Mouse (Mus musculus) limb, embryonic 14.5 days (tissue): ENCODE measurements around the gene Dennd6b. TPM values are rescaled to one million over a fixed set of nuclear protein-coding genes. Genes with fewer than 3 reads are reported as not detected.

ENCODE experiments used
- ATAC-seq: fragments of 200-750 bp; cut with Nextera tagmentation; 2 replicates; pipeline ENCODE4 v1.8.0; 2017; ENCODE audit warnings: low read depth, moderate number of reproducible peaks, moderate TSS enrichment; ENCODE audit not compliant: low FRiP score
- DNase-seq: peaks from one replicate; pipeline ENCODE4 v3.0.0-alpha.2; 2015; ENCODE audit warnings: low spot score
- H3K27ac ChIP-seq: fragments of 300-500 bp; sonication (generic); replicated peaks from 2 replicates; pipeline ENCODE4 v1.5.1; 2014; ENCODE audit warnings: low read depth, mild to moderate bottlenecking, low read length, moderate library complexity, mixed read lengths
- H3K27me3 ChIP-seq: fragments of 300-500 bp; sonication (generic); 2 replicates; pipeline ENCODE4 v1.6.1; 2014; ENCODE audit warnings: low read length, mixed read lengths; ENCODE audit not compliant: control insufficient read depth, insufficient read depth
- H3K36me3 ChIP-seq: fragments of 300-500 bp; sonication (generic); 2 replicates; pipeline ENCODE4 v1.6.1; 2014; ENCODE audit warnings: mild to moderate bottlenecking, low read length, moderate library complexity, mixed read lengths; ENCODE audit not compliant: control insufficient read depth, insufficient read depth
- H3K4me1 ChIP-seq: fragments of 300-500 bp; sonication (generic); 2 replicates; pipeline ENCODE4 v1.6.1; 2014; ENCODE audit warnings: antibody characterized with exemption, low read length, mixed read lengths; ENCODE audit not compliant: control insufficient read depth, insufficient read depth
- H3K4me2 ChIP-seq: fragments of 300-500 bp; sonication (generic); replicated peaks from 2 replicates; pipeline ENCODE4 v1.6.1; 2014; ENCODE audit warnings: low read depth, mild to moderate bottlenecking, low read length, moderate library complexity; ENCODE audit not compliant: severe bottlenecking
- H3K4me3 ChIP-seq: fragments of 300-500 bp; sonication (generic); replicated peaks from 2 replicates; pipeline ENCODE4 v1.5.1; 2014; ENCODE audit warnings: low read length
- H3K9ac ChIP-seq: fragments of 300-500 bp; sonication (generic); 2 replicates; pipeline ENCODE4 v1.6.1; 2014; ENCODE audit warnings: mild to moderate bottlenecking, low read depth, low read length, moderate library complexity; ENCODE audit not compliant: severe bottlenecking
- H3K9me3 ChIP-seq: fragments of 300-500 bp; sonication (generic); 2 replicates; pipeline ENCODE4 v1.6.1; 2016; ENCODE audit warnings: low read length; ENCODE audit not compliant: control insufficient read depth
- POLR2A ChIP-seq: fragments of 200-500 bp; IDR thresholded peaks from 2 replicates; pipeline ENCODE4 v1.8.0; 2012; ENCODE audit warnings: inconsistent platforms, mild to moderate bottlenecking, moderate library complexity, borderline replicate concordance; ENCODE audit not compliant: insufficient read depth, insufficient read length; ENCODE audit errors: extremely low read depth
- WGBS: fragments of 180-500 bp; shearing (Covaris S2); extraction: QIAGEN DNeasy Blood & Tissue Kit; methylation state at CpG from one replicate; pipeline ENCODE4 v1.1.7; 2014; 5-methylcytosine and 5-hydroxymethylcytosine counted together
- polyA plus RNA-seq, 2 experiments: library from polyadenylated mRNA; depleted of rRNA in 1 of 2; stranded (reverse) in 1 of 2; unstranded in 1 of 2; fragments of >200 nt; fragmentation: Nextera tagmentation in 1 of 2; extraction: Ambion mirVana in 1 of 2; gene quantifications; 2 replicates each; pipeline versions ENCODE4 v1.2.1 to v1.2.3; 2012 to 2014

Gene Dennd6b
- polyA plus RNA-seq, 2 experiments = 12.7 to 39.2 TPM

- ATAC-seq (peak; percentile 12; the same call in 1 of the 2 replicates), DNase-seq (no peak)
- Histone ChIP-seq H3K4me2 (peak overlapping the region; percentile 94), H3K9me3 (no peaks in the 10 kb centered on the region), H3K4me1 (peaks cover 88% of the 10 kb centered on the region), H3K27me3 (no peaks in the 10 kb centered on the region), H3K9ac (peak overlapping the region; percentile 72), H3K36me3 (0 out of 2 replicates have a peak, but pooled peaks cover 2% of the 10 kb centered on the region), H3K27ac (no peak overlapping the region), H3K4me3 (peak overlapping the region; percentile 60)
- 1% methylated on average over 12 of the region's 15 CpGs for WGBS
- TF ChIP-seq POLR2A = no peak
Observed at GRCm38 (mm10) chr15:89173906-89174214, 22.4 kb downstream of the Dennd6b start.

DNA sequence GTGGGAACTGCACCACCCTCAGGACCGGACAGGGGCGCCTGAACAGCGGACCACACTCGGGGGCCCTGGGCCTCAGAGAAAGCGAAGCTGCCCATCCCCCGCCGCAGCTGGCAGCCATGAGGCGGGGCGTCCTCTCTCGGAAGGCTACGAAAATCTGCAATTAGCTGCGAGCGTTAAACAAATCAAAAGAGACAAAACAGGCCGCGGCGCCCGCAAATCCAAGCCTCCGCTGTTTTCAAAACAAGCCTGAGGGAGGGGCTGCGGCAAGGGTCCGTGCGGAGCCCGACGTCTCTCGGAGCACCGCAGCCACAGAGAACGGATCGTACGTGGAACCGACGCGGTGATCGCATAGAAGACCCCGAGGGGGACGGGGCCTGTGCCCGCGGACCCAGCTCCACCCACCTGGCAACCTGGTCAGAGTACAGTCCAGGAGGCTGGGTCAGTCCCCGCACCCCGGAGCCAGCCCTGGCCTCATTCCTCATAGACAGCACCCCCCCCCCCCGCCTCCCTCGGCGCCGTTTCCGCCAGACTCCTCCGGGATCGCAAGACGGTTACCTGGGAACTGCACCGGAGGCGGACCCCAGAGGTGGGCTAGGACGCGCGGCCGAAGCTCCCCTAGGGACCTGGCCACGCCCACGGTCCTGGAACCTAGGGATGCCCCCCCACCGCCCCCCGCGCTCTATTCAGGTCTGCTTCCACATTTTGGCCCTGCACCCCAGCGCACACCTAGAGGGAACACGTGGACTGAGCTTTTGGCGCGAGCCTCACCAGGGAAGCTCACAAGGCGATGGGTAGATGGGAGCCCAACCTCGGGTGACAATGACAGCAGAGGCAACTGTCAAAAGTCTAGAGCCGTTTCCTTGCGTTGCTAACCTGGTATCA, 23.0 kb downstream of the Dennd6b start:
- TF ChIP-seq POLR2A = no peak
- DNase-seq (no peak), ATAC-seq (no peak)
- peak overlapping the region; percentile 60 for H3K4me3 ChIP-seq
- peak overlapping the region; percentile 26; the same call in 1 of the 2 replicates for H3K27ac ChIP-seq
- no peaks in the 10 kb centered on the region for H3K9me3 ChIP-seq
- H3K4me1 ChIP-seq = peaks cover 85% of the 10 kb centered on the region
- peak overlapping the region; percentile 72 for H3K9ac ChIP-seq
- no peaks in the 10 kb centered on the region for H3K27me3 ChIP-seq
- H3K4me2 ChIP-seq = peak overlapping the region; percentile 94
- under 1% methylated on average over 55 of the region's 65 CpGs for WGBS
- H3K36me3 ChIP-seq = peaks cover 7% of the 10 kb centered on the region

GRCm38 (mm10) chr15:89172276-89172935, 23.9 kb downstream of the Dennd6b start:
- 42% methylated on average over 17 of the region's 17 CpGs for WGBS
- Histone ChIP-seq H3K27ac (peak overlapping the region; percentile 26; the same call in 1 of the 2 replicates), H3K27me3 (no peaks in the 10 kb centered on the region), H3K4me3 (peak overlapping the region; percentile 60), H3K36me3 (peaks cover 16% of the 10 kb centered on the region), H3K4me1 (peaks cover 76% of the 10 kb centered on the region), H3K9me3 (no peaks in the 10 kb centered on the region), H3K4me2 (peak overlapping the region; percentile 94), H3K9ac (peak overlapping the region; percentile 72)
- TF ChIP-seq POLR2A = no peak
- ATAC-seq (no peak), DNase-seq (no peak)

GRCm38 (mm10) chr15:89171526-89172051, 24.7 kb downstream of the Dennd6b start:
- Histone ChIP-seq H3K27me3 (no peaks in the 10 kb centered on the region), H3K4me3 (no peak overlapping the region), H3K9me3 (no peaks in the 10 kb centered on the region), H3K4me1 (peaks cover 68% of the 10 kb centered on the region), H3K36me3 (peaks cover 24% of the 10 kb centered on the region), H3K27ac (no peak overlapping the region), H3K9ac (no peak overlapping the region), H3K4me2 (no peak overlapping the region)
- WGBS = 96% methylated on average over 5 of the region's 5 CpGs
- ATAC-seq = no peak
- DNase-seq = no peak
- no peak for TF ChIP-seq POLR2A

- ATAC-seq (no peak), DNase-seq (no peak)
- Histone ChIP-seq H3K4me3 (no peak overlapping the region), H3K4me1 (peaks cover 53% of the 10 kb centered on the region), H3K9ac (no peak overlapping the region), H3K9me3 (no peaks in the 10 kb centered on the region), H3K4me2 (peak overlapping the region; percentile 36; the same call in 1 of the 2 replicates), H3K36me3 (peaks cover 39% of the 10 kb centered on the region), H3K27me3 (no peaks in the 10 kb centered on the region), H3K27ac (peak overlapping the region; percentile 16)
- TF ChIP-seq POLR2A = no peak
- 50% methylated on average over 3 of the region's 3 CpGs for WGBS
Observed at GRCm38 (mm10) chr15:89170102-89170501, 26.2 kb downstream of the Dennd6b start.
